ENCODE assay signal across 8 mouse cellular contexts in genomic region chr8:83772701-83773451, GRCm38 (mm10). TPM values are rescaled to one million over a fixed set of nuclear protein-coding genes. Genes with fewer than 3 reads are reported as not detected.
DNase-seq lines count a peak whose midpoint lies in the region; ATAC-seq and TF ChIP-seq lines count a peak whose summit lies in the region.

No protein-coding gene starts in this region.

- TF ChIP-seq CTCF in liver, adult 2 months (IDR thresholded peaks at IDR 0.05; ENCODE audit: low read depth, low read length) = no peak
- no peak for TF ChIP-seq CTCF in thymus, adult 2 months (IDR thresholded peaks at IDR 0.05; ENCODE audit: borderline replicate concordance, control insufficient read depth, extremely low read depth, insufficient read depth, low read length, poor library complexity)

- peak overlapping the region; percentile 68 for H3K4me2 ChIP-seq in intestine, embryonic 15.5 days (replicated peaks)
- peak overlapping the region; percentile 70 for H3K4me2 ChIP-seq in midbrain, embryonic 16.5 days (ENCODE audit: low read length)

- no peaks in the 10 kb centered on the region for H3K27me3 ChIP-seq in intestine, embryonic 15.5 days (replicated peaks)
- H3K27me3 ChIP-seq in liver, adult 2 months (ENCODE audit: control insufficient read depth, insufficient read depth, low read length) = no peaks in the 10 kb centered on the region
- no peaks in the 10 kb centered on the region for H3K27me3 ChIP-seq in midbrain, embryonic 16.5 days (ENCODE audit: control insufficient read depth, insufficient read depth, low read depth, low read length)
- no peaks in the 10 kb centered on the region for H3K27me3 ChIP-seq in thymus, adult 2 months (ENCODE audit: control insufficient read depth, insufficient read depth, low read length)

- H3K9ac ChIP-seq in intestine, embryonic 15.5 days = 0 out of 2 replicates have a peak overlapping the region, but pooled peaks have one; percentile 8
- H3K9ac ChIP-seq in liver, adult 2 months (ENCODE audit: low read depth, low read length) = 0 out of 2 replicates have a peak overlapping the region, but pooled peaks have one; percentile 2
- H3K9ac ChIP-seq in midbrain, embryonic 16.5 days (ENCODE audit: low read depth, low read length) = peak overlapping the region; percentile 60

- TF ChIP-seq POLR2A in liver, adult 2 months (IDR thresholded peaks at IDR 0.05; ENCODE audit: extremely low read depth, insufficient read depth, low read length) = no peak
- TF ChIP-seq POLR2A in thymus, adult 2 months (IDR thresholded peaks at IDR 0.05; ENCODE audit: control insufficient read depth, extremely low read depth, insufficient read depth, low read length, poor library complexity) = peak; percentile 18; the same call in 1 of the 2 replicates

- ATAC-seq in intestine, embryonic 15.5 days = peak; percentile 70
- peak; percentile 95 for ATAC-seq in midbrain, embryonic 16.5 days

- H3K4me3 ChIP-seq in intestine, embryonic 15.5 days (replicated peaks) = peak overlapping the region; percentile 33
- peak overlapping the region; percentile 14; the same call in 1 of the 2 replicates for H3K4me3 ChIP-seq in liver, adult 2 months (ENCODE audit: insufficient read depth, low read depth, low read length)
- H3K4me3 ChIP-seq in midbrain, embryonic 16.5 days (ENCODE audit: low read depth, low read length) = peak overlapping the region; percentile 42
- H3K4me3 ChIP-seq in thymus, adult 2 months (ENCODE audit: control insufficient read depth, insufficient read depth, low read length) = peak overlapping the region; percentile 41

- intact Hi-C loops in gastrocnemius, postnatal 36 days (cut with DNase I) = no loop called here

- H3K36me3 ChIP-seq in intestine, embryonic 15.5 days = no peaks in the 10 kb centered on the region
- no peaks in the 10 kb centered on the region for H3K36me3 ChIP-seq in liver, adult 2 months (ENCODE audit: control insufficient read depth, insufficient read depth, low read length)
- H3K36me3 ChIP-seq in midbrain, embryonic 16.5 days (ENCODE audit: control insufficient read depth, insufficient read depth, low read length) = no peaks in the 10 kb centered on the region
- H3K36me3 ChIP-seq in thymus, adult 2 months (ENCODE audit: control insufficient read depth, insufficient read depth, low read length) = no peaks in the 10 kb centered on the region

- peaks cover 25% of the 10 kb centered on the region for H3K4me1 ChIP-seq in intestine, embryonic 15.5 days (replicated peaks)
- peaks cover 6% of the 10 kb centered on the region; the same call in 1 of the 2 replicates for H3K4me1 ChIP-seq in liver, adult 2 months (ENCODE audit: control insufficient read depth, insufficient read depth, low read length)
- H3K4me1 ChIP-seq in midbrain, embryonic 16.5 days (ENCODE audit: control insufficient read depth, insufficient read depth, low read length) = peaks cover 3% of the 10 kb centered on the region; the same call in 1 of the 2 replicates
- peaks cover 39% of the 10 kb centered on the region for H3K4me1 ChIP-seq in thymus, adult 2 months (replicated peaks; ENCODE audit: control insufficient read depth, insufficient read depth, low read length)

- no peak overlapping the region for H3K27ac ChIP-seq in intestine, embryonic 15.5 days
- H3K27ac ChIP-seq in liver, adult 2 months (replicated peaks; ENCODE audit: insufficient read depth, low read depth, low read length) = peak overlapping the region; percentile 61
- H3K27ac ChIP-seq in midbrain, embryonic 16.5 days (ENCODE audit: low read length) = peak overlapping the region; percentile 40; the same call in 1 of the 2 replicates
- H3K27ac ChIP-seq in thymus, adult 2 months (ENCODE audit: control insufficient read depth, insufficient read depth, low read length) = peak overlapping the region; percentile 95

- H3K9me3 ChIP-seq in intestine, embryonic 15.5 days = no peaks in the 10 kb centered on the region
- no peaks in the 10 kb centered on the region for H3K9me3 ChIP-seq in midbrain, embryonic 16.5 days (replicated peaks; ENCODE audit: control insufficient read depth, low read length, poor library complexity, severe bottlenecking)

- H3K79me2 ChIP-seq in liver, adult 2 months (ENCODE audit: control insufficient read depth, insufficient read depth, low read length) = no peaks in the 10 kb centered on the region

- DNase-seq in right cerebral cortex, adult 18-20 months = peak; percentile 26
- DNase-seq in right cerebral cortex, postnatal 14 days = no peak
- DNase-seq in cerebellum, postnatal 36 days = peak; percentile 43 to 45
- DNase-seq in gastrocnemius, postnatal 36 days = peak; percentile 20 to 35
- no peak for DNase-seq in liver, adult 2 months (ENCODE audit: extremely low read depth, low read depth, low spot score)
- DNase-seq in thymus, adult 2 months = peak; percentile 48

- WGBS in intestine, embryonic 15.5 days = 30% methylated on average over 25 of the region's 25 CpGs
- WGBS in liver, adult 2 months = 13% methylated on average over 25 of the region's 25 CpGs
- 4% methylated on average over 25 of the region's 25 CpGs for WGBS in midbrain, embryonic 16.5 days
- 32% methylated on average over 25 of the region's 25 CpGs for WGBS in thymus, adult 2 months

RNA-seq across cellular contexts. Expression of gene Adgre5, which starts 31.8 kb away (rescaled TPM):
- total RNA-seq in gastrocnemius, postnatal 36 days (2021) = 10 to 100 TPM; 21.9 to 22.5 TPM
- 32.3 and 35.4 TPM in 2 replicates for polyA plus RNA-seq in intestine, embryonic 15.5 days (2015; fragmentation: Nextera tagmentation; extraction: Ambion mirVana)
- 20.8 and 21.2 TPM in 2 replicates for total RNA-seq in liver, adult 2 months (2014; rRNA removed)
- polyA plus RNA-seq in liver, adult 2 months (2012; rRNA removed) = 9.7 and 17.9 TPM in 2 replicates
- 10.9 and 11.2 TPM in 2 replicates for polyA plus RNA-seq in midbrain, embryonic 16.5 days (2015; fragmentation: Nextera tagmentation; extraction: Ambion mirVana)
- polyA plus RNA-seq in thymus, adult 2 months (2012; rRNA removed) = 190 and 193 TPM in 2 replicates

RNA-seq across cellular contexts. Expression of gene Ddx39, which starts 57.9 kb away (rescaled TPM):
- 10 to 100 TPM; 11.3 to 12.0 TPM for total RNA-seq in gastrocnemius, postnatal 36 days (2021)
- polyA plus RNA-seq in intestine, embryonic 15.5 days (2015; fragmentation: Nextera tagmentation; extraction: Ambion mirVana) = 215 and 226 TPM in 2 replicates
- 13.5 and 19.2 TPM in 2 replicates for total RNA-seq in liver, adult 2 months (2014; rRNA removed)
- polyA plus RNA-seq in liver, adult 2 months (2012; rRNA removed) = 14.3 and 17.2 TPM in 2 replicates
- polyA plus RNA-seq in midbrain, embryonic 16.5 days (2015; fragmentation: Nextera tagmentation; extraction: Ambion mirVana) = 92.4 and 105 TPM in 2 replicates
- polyA plus RNA-seq in thymus, adult 2 months (2012; rRNA removed) = 157 and 171 TPM in 2 replicates

Comparison
In these comparisons a context has a peak if more than half of its experiments do, and no peak if none do; other contexts are left out.
1. DNase-seq: peak in right cerebral cortex, adult 18-20 months (single experiment), cerebellum, postnatal 36 days (2 of 2), gastrocnemius, postnatal 36 days (2 of 2) and thymus, adult 2 months (single experiment); none in right cerebral cortex, postnatal 14 days (single experiment) and liver, adult 2 months (single experiment).
2. H3K9ac ChIP-seq: peak in every context shown above with its lines; median percentile 60 in midbrain, embryonic 16.5 days; 8 in intestine, embryonic 15.5 days; 2 in liver, adult 2 months.
3. Peak in every context shown above with its lines, with median percentiles within 50 percentile points of each other: H3K4me3 ChIP-seq.